Mouse (Mus musculus) testis, adult 2 months (tissue): ENCODE measurements at regions not wholly inside any gene's neighbourhood (a gene's known extent, or its start where the extent isn't known, plus 50 kb on each side); places are given as distances from the start of the nearest gene placed in this dataset.

ENCODE experiments used
- CTCF ChIP-seq: fragments of 200-500 bp; IDR thresholded peaks from 2 replicates; pipeline ENCODE4 v1.5.1; 2012; ENCODE audit warnings: low read depth, mild to moderate bottlenecking, inconsistent platforms, low read length, moderate library complexity; ENCODE audit not compliant: control insufficient read depth, insufficient read depth, insufficient replicate concordance
- POLR2A ChIP-seq: fragments of 200-500 bp; IDR thresholded peaks from 2 replicates; pipeline ENCODE4 v1.6.1; 2012; ENCODE audit warnings: low read depth, mild to moderate bottlenecking, inconsistent platforms, low read length, moderate library complexity; ENCODE audit not compliant: control insufficient read depth

DNA sequence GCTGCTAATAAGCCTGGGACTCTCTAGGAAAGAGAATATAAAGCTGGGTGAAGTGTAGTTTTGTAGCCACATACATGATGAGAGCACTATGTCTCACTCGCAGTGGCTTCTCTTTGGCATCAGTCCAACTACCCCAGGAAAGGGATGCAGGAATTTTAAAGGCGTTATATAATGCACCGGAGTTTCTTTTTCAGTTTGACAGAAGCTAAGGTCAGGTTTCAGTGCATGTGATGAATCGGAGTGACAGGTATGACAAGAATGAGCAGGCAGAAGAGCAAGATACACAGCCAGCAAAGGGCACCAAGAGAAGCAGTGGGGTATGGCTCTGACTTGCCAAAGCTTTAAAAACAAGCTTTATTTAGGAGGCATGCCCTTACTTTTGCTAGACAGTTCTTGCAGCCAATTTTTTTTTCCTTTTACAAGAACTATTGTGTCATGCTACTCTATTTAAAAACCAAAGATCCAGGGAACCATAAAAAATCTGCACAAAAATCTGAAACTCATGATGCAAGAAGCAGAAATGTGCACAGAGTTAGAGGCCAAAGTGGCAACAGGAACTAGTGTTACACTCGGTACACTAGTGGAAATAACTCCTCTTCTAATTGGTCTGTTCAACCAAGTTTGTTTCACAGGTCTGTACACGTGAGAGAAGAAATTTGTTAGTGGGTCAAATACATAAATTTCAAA is 76.2 kb downstream of the Nabp1 start:
- TF ChIP-seq POLR2A: no peak
- no peak for TF ChIP-seq CTCF
